Mouse (Mus musculus): ENCODE results near the gene Rpl36.

DNA sequence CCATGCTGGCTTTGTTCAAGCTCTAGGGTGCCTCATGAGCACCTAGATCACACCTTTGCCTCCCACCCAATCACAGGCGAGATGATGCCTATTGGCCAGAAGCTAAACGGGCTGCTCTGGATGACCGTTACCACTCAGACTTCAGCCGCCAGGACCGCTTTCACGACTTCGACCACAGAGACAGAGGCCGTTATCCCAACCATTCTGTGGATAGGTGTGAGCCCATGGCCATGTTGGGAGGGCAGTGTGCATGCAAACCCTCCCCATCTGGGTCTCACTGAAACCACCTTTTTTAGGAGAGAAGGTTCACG, 9.2 kb upstream of the Rpl36 start:
- TF ChIP-seq CTCF (IDR thresholded peaks at IDR 0.05) (no peak), EP300 (IDR thresholded peaks at IDR 0.05) (no peak)

All from lung, postnatal 0 days (tissue).